Mouse (Mus musculus): ENCODE results near the gene Adgrf1.

DNA sequence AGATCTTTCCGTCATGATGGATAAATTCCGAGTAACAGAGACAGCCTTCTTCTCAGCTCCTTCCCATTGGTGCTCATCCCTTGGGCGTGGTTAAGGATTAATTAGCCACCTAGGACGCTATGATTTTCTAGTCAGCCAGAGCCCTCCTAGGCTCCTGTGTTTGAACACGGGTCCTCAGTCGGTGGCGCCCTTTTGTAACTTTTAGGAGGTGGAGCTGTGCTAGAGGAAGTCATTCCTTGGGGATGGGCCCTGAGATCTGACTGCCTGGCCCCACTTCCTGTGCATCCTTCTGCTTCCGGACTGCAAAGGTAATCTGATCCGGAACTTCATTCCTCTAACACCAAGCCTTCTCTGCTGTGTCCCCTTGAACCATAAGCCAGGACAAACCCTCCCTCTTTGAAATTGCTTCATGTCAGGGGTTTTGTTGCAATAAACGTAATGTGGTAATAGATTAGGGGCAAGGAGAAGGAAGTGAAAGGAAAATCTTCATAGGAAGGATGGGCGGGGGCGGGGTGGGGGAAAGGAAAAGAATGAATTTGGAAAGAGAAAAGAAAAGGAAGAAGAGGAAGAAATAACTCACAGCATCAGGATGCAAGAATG lies 13.5 kb upstream of the Adgrf1 start:
- no peak for TF ChIP-seq CTCF (IDR thresholded peaks at IDR 0.05; ENCODE audit: borderline replicate concordance, control insufficient read depth, extremely low read depth, insufficient read depth, low read length, poor library complexity)
- no peak for TF ChIP-seq POLR2A (IDR thresholded peaks at IDR 0.05; ENCODE audit: control insufficient read depth, extremely low read depth, insufficient read depth, low read length, poor library complexity)
